Mouse (Mus musculus) small intestine, adult 2 months (tissue): ENCODE data around the gene Rpa1.
A peak's percentile ranks its signal among the peaks of the same experiment; 100 is the strongest.

Experiments
- CTCF ChIP-seq: fragments of 200-500 bp; IDR thresholded peaks from 2 replicates; pipeline ENCODE4 v1.5.1; 2012; ENCODE audit warnings: low read depth, mild to moderate bottlenecking, control low read depth, inconsistent platforms, low read length, moderate library complexity, mixed read lengths; ENCODE audit not compliant: insufficient replicate concordance, insufficient read length; ENCODE audit errors: extremely low read depth
- POLR2A ChIP-seq: fragments of 200-500 bp; IDR thresholded peaks from 2 replicates; pipeline ENCODE4 v1.6.1; 2012; ENCODE audit warnings: low read depth, mild to moderate bottlenecking, control low read depth, inconsistent platforms, low read length, moderate library complexity

DNA sequence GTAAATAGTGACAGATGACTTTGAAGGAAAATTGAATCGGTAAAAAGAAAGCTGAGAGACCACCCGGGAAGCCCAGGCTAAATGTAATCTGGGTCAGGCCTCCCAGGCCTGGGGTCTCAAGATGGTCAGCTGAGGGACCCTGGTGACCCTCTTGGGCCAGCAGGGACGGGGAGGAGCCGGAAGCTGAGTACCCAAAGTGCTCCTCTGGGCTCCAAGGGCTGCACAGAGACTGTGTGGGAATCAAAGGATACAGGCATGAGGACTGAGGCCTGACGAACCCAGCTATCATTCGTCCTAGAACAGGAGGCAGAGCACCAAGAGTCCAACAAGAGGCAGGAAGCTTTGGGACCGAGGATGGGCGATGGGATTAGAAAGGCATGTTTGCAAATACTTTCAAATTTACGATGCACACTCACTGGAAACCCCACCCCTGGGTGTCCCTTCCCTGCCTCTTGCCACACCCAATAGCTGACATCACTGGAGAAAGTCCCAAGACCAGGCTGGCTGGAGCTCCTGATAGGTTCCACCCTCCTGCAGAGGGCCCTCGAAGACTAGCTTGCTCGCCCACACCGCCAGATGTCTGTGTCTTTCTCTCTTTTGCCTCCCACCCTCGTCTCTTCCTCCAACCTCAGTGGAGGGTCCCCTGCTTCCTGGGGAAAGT lies 93.7 kb downstream of the Rpa1 start:
- TF ChIP-seq CTCF = peak; percentile 34; the same call in 1 of the 2 replicates
- TF ChIP-seq POLR2A = no peak
